Mouse (Mus musculus): ENCODE measurements at regions not wholly inside any gene's neighbourhood (a gene's known extent, or its start where the extent isn't known, plus 50 kb on each side); places are given as distances from the start of the nearest gene placed in this dataset.

DNA sequence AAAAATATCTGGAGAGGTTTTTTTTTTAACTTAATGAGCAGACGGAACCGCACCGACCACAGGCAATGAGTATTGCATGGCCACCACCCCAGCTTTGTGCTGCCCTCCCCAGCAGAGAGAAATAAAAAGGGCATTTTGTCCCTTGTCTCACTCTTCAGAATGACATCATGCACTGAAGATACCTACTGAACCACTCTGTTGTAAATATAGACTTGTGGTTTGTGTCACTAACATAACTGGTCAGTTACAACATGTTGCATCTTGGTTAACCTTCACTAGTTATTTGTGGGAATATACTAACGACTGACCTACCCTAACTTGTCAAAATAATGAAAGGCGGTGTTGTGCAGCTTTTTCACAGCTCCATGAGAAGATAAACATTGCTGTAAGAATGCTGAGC lies 537.5 kb downstream of the Nfib start:
- TF ChIP-seq E2F4 (IDR thresholded peaks at IDR 0.05; ENCODE audit: borderline replicate concordance, low read depth, low read length), result no peak
- TF ChIP-seq ELF1 (IDR thresholded peaks at IDR 0.05; ENCODE audit: low read depth, low read length), result no peak
- TF ChIP-seq EP300 (IDR thresholded peaks at IDR 0.05; ENCODE audit: low read depth in 1 of 2, low read length in 2 of 2), result no peak
- no peak for TF ChIP-seq MXI1 (IDR thresholded peaks at IDR 0.05; ENCODE audit: low read depth, low read length)
- no peak for TF ChIP-seq SIN3A (IDR thresholded peaks at IDR 0.05; ENCODE audit: low read length)

Measured in MEL (cell line).